8 mouse cellular contexts compared by ENCODE assay signal in the genomic region with DNA sequence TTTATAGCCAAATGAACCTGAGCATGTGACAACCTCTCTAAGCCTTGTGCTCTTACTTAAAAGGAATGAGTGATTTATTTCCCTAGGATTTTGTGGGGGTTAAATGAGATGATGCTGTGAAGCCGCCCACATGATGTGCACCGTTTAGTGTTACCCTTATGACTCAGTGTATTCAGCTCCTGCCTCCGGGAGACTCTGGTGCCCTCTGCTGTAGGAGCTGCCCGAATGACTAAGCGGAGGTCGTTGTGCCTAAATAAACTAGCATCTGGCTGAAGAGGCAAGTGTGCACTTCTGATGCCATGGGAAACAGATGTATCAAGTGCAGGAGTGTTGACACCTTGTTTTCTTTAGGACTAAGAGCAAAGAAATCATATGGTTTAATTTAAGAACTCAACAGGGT. TPM values are rescaled to one million over a fixed set of nuclear protein-coding genes. Genes with fewer than 3 reads are reported as not detected.
A peak's percentile ranks its signal among the peaks of the same experiment; 100 is the strongest.
DNase-seq lines count a peak whose midpoint lies in the region; ATAC-seq and TF ChIP-seq lines count a peak whose summit lies in the region.
"Had no signal": no experiment of that assay in that cellular context is flagged by ENCODE, and none has a peak within 500 bp of the region (broad histone marks: within the 10 kb centered on the region; RNA-seq: fewer than 3 reads in every experiment).

No protein-coding gene starts in this region.

- no peak overlapping the region for H3K27ac ChIP-seq in kidney, embryonic 16.5 days (ENCODE audit: low read length)
- H3K27ac ChIP-seq: neural tube, embryonic 12.5 days had no signal

- H3K4me1 ChIP-seq in kidney, embryonic 16.5 days (ENCODE audit: insufficient read depth, low read length), result no peaks in the 10 kb centered on the region
- H3K4me1 ChIP-seq: neural tube, embryonic 12.5 days had no signal

- DNase-seq in kidney, postnatal 36 days, result peak; percentile 32 to 55
- peak; percentile 13 for DNase-seq in MN1 (ENCODE audit: low spot score)
- peak; percentile 90 for DNase-seq in brain, adult 2 months (ENCODE audit: low read depth, low spot score)
- no peak for DNase-seq in layer of hippocampus, adult 9-11 months
- DNase-seq in gastrocnemius, postnatal 36 days, result no peak

- H3K9me3 ChIP-seq in kidney, embryonic 16.5 days (ENCODE audit: low read length), result no peaks in the 10 kb centered on the region
- H3K9me3 ChIP-seq: neural tube, embryonic 12.5 days had no signal

- intact Hi-C loops in gastrocnemius, postnatal 36 days (cut with DNase I), result no loop called here

- no peak for TF ChIP-seq POLR2A in myocyte (IDR thresholded peaks at IDR 0.05; ENCODE audit: insufficient read length, low read depth)

- no peaks in the 10 kb centered on the region for H3K79me2 ChIP-seq in myocyte (ENCODE audit: control insufficient read depth, insufficient read depth)

- WGBS in kidney, embryonic 16.5 days, result 48% methylated on average over 6 of the region's 6 CpGs

- no peaks in the 10 kb centered on the region for H3K27me3 ChIP-seq in kidney, embryonic 16.5 days (ENCODE audit: insufficient read depth, low read length)
- H3K27me3 ChIP-seq in myocyte (ENCODE audit: control insufficient read depth, insufficient read depth, insufficient read length), result no peaks in the 10 kb centered on the region
- H3K27me3 ChIP-seq: neural tube, embryonic 12.5 days had no signal

- no peaks in the 10 kb centered on the region for H3K36me3 ChIP-seq in kidney, embryonic 16.5 days (ENCODE audit: insufficient read depth, low read length)
- H3K36me3 ChIP-seq in myocyte (ENCODE audit: control insufficient read depth, insufficient read depth), result no peaks in the 10 kb centered on the region
- H3K36me3 ChIP-seq: neural tube, embryonic 12.5 days had no signal

- no peak overlapping the region for H3K4me2 ChIP-seq in kidney, embryonic 16.5 days (replicated peaks; ENCODE audit: low read depth, low read length)
- H3K4me2 ChIP-seq in myocyte (ENCODE audit: low read depth), result no peak overlapping the region
- H3K4me2 ChIP-seq: neural tube, embryonic 12.5 days had no signal

- no peak overlapping the region for H3K4me3 ChIP-seq in kidney, embryonic 16.5 days (ENCODE audit: low read length)
- no peak overlapping the region for H3K4me3 ChIP-seq in myocyte
- H3K4me3 ChIP-seq: neural tube, embryonic 12.5 days had no signal

- H3ac ChIP-seq in myocyte (ENCODE audit: control insufficient read depth, insufficient read length), result no peak overlapping the region

- no peak for ATAC-seq in kidney, embryonic 16.5 days (ENCODE audit: low FRiP score, low TSS enrichment)

- H3K9ac ChIP-seq in kidney, embryonic 16.5 days (replicated peaks; ENCODE audit: low read length), result no peak overlapping the region
- H3K9ac ChIP-seq: neural tube, embryonic 12.5 days had no signal

TF ChIP-seq in myocyte, 11 proteins besides CTCF, POLR2A, EP300 and RAD21:
- TF ChIP-seq USF1 (IDR thresholded peaks at IDR 0.05; ENCODE audit: low read depth) (peak; percentile 48), MAX (IDR thresholded peaks at IDR 0.05; ENCODE audit: low read depth) (no peak)
TF ChIP-seq in myocyte: peak in this region for 1.

RNA-seq across cellular contexts. Expression of a gene that starts 18.1 kb away (rescaled TPM):
- 45.0 and 59.9 TPM in 2 replicates for polyA plus RNA-seq in kidney, embryonic 16.5 days (2015; fragmentation: Nextera tagmentation; extraction: Ambion mirVana)
- polyA plus RNA-seq in myocyte (2012; fragmentation: generic; extraction: Trizol), result 86.0 TPM
- total RNA-seq in gastrocnemius, postnatal 36 days (2021), result 100 to 1,000 TPM; 178 to 186 TPM

RNA-seq across cellular contexts. Expression of a gene that starts 56.2 kb away (rescaled TPM):
- 10.4 and 10.7 TPM in 2 replicates for polyA plus RNA-seq in kidney, embryonic 16.5 days (2015; fragmentation: Nextera tagmentation; extraction: Ambion mirVana)
- polyA plus RNA-seq in myocyte (2012; fragmentation: generic; extraction: Trizol), result 0.02 TPM
- not detected for total RNA-seq in gastrocnemius, postnatal 36 days (2021)
- polyA plus RNA-seq: neural tube, embryonic 12.5 days had no signal

Comparison
In these comparisons a context has a peak if more than half of its experiments do, and no peak if none do; other contexts are left out.
1. DNase-seq: peak in kidney, postnatal 36 days (2 of 2), MN1 (single experiment) and brain, adult 2 months (single experiment); none in layer of hippocampus, adult 9-11 months (single experiment) and gastrocnemius, postnatal 36 days (0 of 2).
2. RNA of a gene that starts 56.2 kb away (polyA plus RNA-seq): 10.4 to 10.7 TPM in kidney, embryonic 16.5 days; 0.02 TPM in myocyte (single experiment); every median in the first group is over 10 times any median in the second.